Mouse (Mus musculus) stomach, postnatal 0 days (tissue): ENCODE measurements around the gene Srek1. TPM values are rescaled to one million over a fixed set of nuclear protein-coding genes. Genes with fewer than 3 reads are reported as not detected.

Source experiments
- ATAC-seq: fragments of 200-750 bp; cut with Nextera tagmentation; 2 replicates; pipeline ENCODE4 v1.8.0; 2017; ENCODE audit not compliant: low FRiP score, low TSS enrichment
- DNase-seq: peaks from one replicate; pipeline ENCODE4 v3.0.0-alpha.2; 2016; ENCODE audit warnings: low spot score
- H3K27ac ChIP-seq: fragments of 300-500 bp; sonication (generic); replicated peaks from 2 replicates; pipeline ENCODE4 v1.5.1; 2014; ENCODE audit warnings: mild to moderate bottlenecking, control low read depth
- H3K27me3 ChIP-seq: fragments of 300-500 bp; sonication (generic); 2 replicates; pipeline ENCODE4 v1.6.1; 2014; ENCODE audit warnings: low read length; ENCODE audit not compliant: control insufficient read depth, insufficient read depth
- H3K36me3 ChIP-seq: fragments of 300-500 bp; sonication (generic); 2 replicates; pipeline ENCODE4 v1.6.1; 2014; ENCODE audit warnings: low read length, mixed read lengths; ENCODE audit not compliant: control insufficient read depth, insufficient read depth
- H3K4me1 ChIP-seq: fragments of 300-500 bp; sonication (generic); replicated peaks from 2 replicates; pipeline ENCODE4 v1.6.1; 2014; ENCODE audit warnings: antibody characterized with exemption; ENCODE audit not compliant: control insufficient read depth, insufficient read depth
- H3K4me2 ChIP-seq: fragments of 300-500 bp; sonication (generic); replicated peaks from 2 replicates; pipeline ENCODE4 v1.6.1; 2014; ENCODE audit warnings: low read depth, mild to moderate bottlenecking, control low read depth, moderate library complexity
- H3K4me3 ChIP-seq: fragments of 300-500 bp; sonication (generic); 2 replicates; pipeline ENCODE4 v1.5.1; 2014; ENCODE audit warnings: low read depth, low read length, control low read depth
- H3K9ac ChIP-seq: fragments of 300-500 bp; sonication (generic); 2 replicates; pipeline ENCODE4 v1.6.1; 2014; ENCODE audit warnings: mild to moderate bottlenecking, low read length, control low read depth, mixed read lengths
- H3K9me3 ChIP-seq: fragments of 300-500 bp; sonication (generic); 2 replicates; pipeline ENCODE4 v1.6.1; 2016; ENCODE audit warnings: low read length; ENCODE audit not compliant: control insufficient read depth
- CTCF ChIP-seq: IDR thresholded peaks from 2 replicates; pipeline ENCODE4 v1.5.1; 2016; ENCODE audit warnings: antibody characterized with exemption, low read depth, mild to moderate bottlenecking, moderate library complexity
- EP300 ChIP-seq: optimal IDR thresholded peaks from 2 replicates; pipeline ENCODE3; 2016; ENCODE audit warnings: antibody characterized with exemption
- WGBS: fragments of 180-500 bp; shearing (Covaris S2); extraction: QIAGEN DNeasy Blood & Tissue Kit; methylation state at CpG from one replicate; pipeline ENCODE4 v1.1.7; 2014; 5-methylcytosine and 5-hydroxymethylcytosine counted together
- polyA plus RNA-seq: library from polyadenylated mRNA; unstranded; fragments of >200 nt; fragmentation: Nextera tagmentation; extraction: Ambion mirVana; gene quantifications from 2 replicates; pipeline ENCODE4 v1.2.1, GENCODE M21; 2015

The Srek1 gene
- polyA plus RNA-seq, 1 experiment from 2014 or later: 28.8 TPM

- 33% methylated on average over 9 of the region's 9 CpGs for WGBS
- Histone ChIP-seq H3K27ac (no peak overlapping the region), H3K4me2 (no peak overlapping the region), H3K36me3 (no peaks in the 10 kb centered on the region), H3K4me3 (no peak overlapping the region), H3K27me3 (no peaks in the 10 kb centered on the region), H3K9ac (no peak overlapping the region), H3K4me1 (no peaks in the 10 kb centered on the region), H3K9me3 (no peaks in the 10 kb centered on the region)
- DNase-seq (peak; percentile 8), ATAC-seq (no peak)
- TF ChIP-seq CTCF (no peak), EP300 (no peak)
Observed at GRCm38 (mm10) chr13:103697993-103698392, 76.4 kb downstream of the Srek1 start.

- no peak for ATAC-seq
- no peak overlapping the region for H3K4me3 ChIP-seq
- WGBS: 28% methylated on average over 9 of the region's 9 CpGs
Observed at GRCm38 (mm10) chr13:103696164-103696563, 78.2 kb downstream of the Srek1 start.

GRCm38 (mm10) chr13:103695456-103695855 is 79.0 kb downstream of the Srek1 start:
- Histone ChIP-seq H3K4me2 (no peak overlapping the region), H3K36me3 (no peaks in the 10 kb centered on the region), H3K27ac (no peak overlapping the region), H3K27me3 (no peaks in the 10 kb centered on the region), H3K9ac (no peak overlapping the region), H3K4me3 (no peak overlapping the region), H3K9me3 (no peaks in the 10 kb centered on the region), H3K4me1 (no peaks in the 10 kb centered on the region)
- 58% methylated on average over 6 of the region's 6 CpGs for whole genome bisulfite sequencing
- peak; percentile 11 for DNase-seq
- no peak for ATAC-seq
- TF ChIP-seq CTCF (no peak), EP300 (no peak)

More at GRCm38 (mm10) chr13:103696164-103696563, 78.2 kb downstream of the Srek1 start:
- Histone ChIP-seq H3K9me3 (no peaks in the 10 kb centered on the region), H3K36me3 (no peaks in the 10 kb centered on the region), H3K27ac (no peak overlapping the region), H3K9ac (no peak overlapping the region), H3K4me2 (no peak overlapping the region), H3K4me1 (no peaks in the 10 kb centered on the region), H3K27me3 (no peaks in the 10 kb centered on the region)
- peak; percentile 77 for TF ChIP-seq CTCF
- no peak for TF ChIP-seq EP300
- DNase-seq: peak; percentile 35

Other genes starting within 250 kb of the Srek1 start
- 15.7 and 16.1 TPM in 2 replicates for gene Erbin, start 145.9 kb upstream of the Srek1 start, polyA plus RNA-seq